Mouse (Mus musculus): ENCODE results near the gene Ms4a3.

Ms4a3 gene

GRCm38 (mm10) chr19:11640732-11641131 lies at the start of gene Ms4a3:
Ms4a3 (minus strand) TSS chr19:11640851.
- no peak for DNase-seq (ENCODE audit: extremely low spot score, low read depth, low spot score)

GRCm38 (mm10) chr19:11661562-11661961 lies 20.9 kb upstream of the Ms4a3 start:
- DNase-seq (ENCODE audit: extremely low spot score, low read depth, low spot score) = no peak

- no peak for DNase-seq (ENCODE audit: extremely low spot score, low read depth, low spot score)
These were observed 19.8 kb upstream of the Ms4a3 start, which contains the start of gene Oosp2 for GRCm38 (mm10) chr19:11660459-11660858. Oosp2 (minus strand) TSS chr19:11660559.

- no peak for DNase-seq (ENCODE audit: extremely low spot score, low read depth, low spot score)
These were observed 18.5 kb upstream of the Ms4a3 start for GRCm38 (mm10) chr19:11659142-11659541.

GRCm38 (mm10) chr19:11649564-11649963 lies 8.9 kb upstream of the Ms4a3 start:
- no peak for DNase-seq (ENCODE audit: extremely low spot score, low read depth, low spot score)

- DNase-seq (ENCODE audit: extremely low spot score, low read depth, low spot score) = no peak
These were observed 5.5 kb upstream of the Ms4a3 start for GRCm38 (mm10) chr19:11646166-11646565.

GRCm38 (mm10) chr19:11639038-11639437 lies 1.6 kb downstream of the Ms4a3 start:
- DNase-seq (ENCODE audit: extremely low spot score, low read depth, low spot score) = no peak

GRCm38 (mm10) chr19:11635572-11635971 lies 5.1 kb downstream of the Ms4a3 start:
- DNase-seq (ENCODE audit: extremely low spot score, low read depth, low spot score) = no peak

GRCm38 (mm10) chr19:11634330-11634729 lies 6.3 kb downstream of the Ms4a3 start:
- no peak for DNase-seq (ENCODE audit: extremely low spot score, low read depth, low spot score)

GRCm38 (mm10) chr19:11633732-11634131 lies 6.9 kb downstream of the Ms4a3 start:
- no peak for DNase-seq (ENCODE audit: extremely low spot score, low read depth, low spot score)

- no peak for DNase-seq (ENCODE audit: extremely low spot score, low read depth, low spot score)
These were observed 15.4 kb downstream of the Ms4a3 start for GRCm38 (mm10) chr19:11625231-11625630.

GRCm38 (mm10) chr19:11624800-11625199 lies 15.9 kb downstream of the Ms4a3 start:
- no peak for DNase-seq (ENCODE audit: extremely low spot score, low read depth, low spot score)

- DNase-seq (ENCODE audit: extremely low spot score, low read depth, low spot score) = no peak
These were observed 17.1 kb downstream of the Ms4a3 start, which contains the start of gene Ms4a2 for GRCm38 (mm10) chr19:11623551-11623950. Ms4a2 (minus strand) TSS chr19:11623719.

- no peak for DNase-seq (ENCODE audit: extremely low spot score, low read depth, low spot score)
These were observed 22.7 kb downstream of the Ms4a3 start for GRCm38 (mm10) chr19:11617983-11618382.

- DNase-seq (ENCODE audit: extremely low spot score, low read depth, low spot score) = no peak
These were observed 25.8 kb downstream of the Ms4a3 start for GRCm38 (mm10) chr19:11614805-11615204.

GRCm38 (mm10) chr19:11613776-11614443 lies 26.7 kb downstream of the Ms4a3 start:
- no peak for DNase-seq (ENCODE audit: extremely low spot score, low read depth, low spot score)

GRCm38 (mm10) chr19:11613084-11613483 lies 27.6 kb downstream of the Ms4a3 start:
- DNase-seq (ENCODE audit: extremely low spot score, low read depth, low spot score) = no peak

GRCm38 (mm10) chr19:11612293-11612692 lies 28.4 kb downstream of the Ms4a3 start:
- no peak for DNase-seq (ENCODE audit: extremely low spot score, low read depth, low spot score)

- DNase-seq (ENCODE audit: extremely low spot score, low read depth, low spot score) = no peak
These were observed 29.1 kb downstream of the Ms4a3 start for GRCm38 (mm10) chr19:11611541-11611945.

- no peak for DNase-seq (ENCODE audit: extremely low spot score, low read depth, low spot score)
These were observed 32.5 kb downstream of the Ms4a3 start for GRCm38 (mm10) chr19:11608172-11608571.

GRCm38 (mm10) chr19:11604603-11605002 lies 36.0 kb downstream of the Ms4a3 start, which contains the start of gene Ms4a6d:
Ms4a6d (minus strand) TSS chr19:11604849.
- no peak for DNase-seq (ENCODE audit: extremely low spot score, low read depth, low spot score)

- DNase-seq (ENCODE audit: extremely low spot score, low read depth, low spot score) = no peak
These were observed 38.6 kb downstream of the Ms4a3 start for GRCm38 (mm10) chr19:11602026-11602425.

- no peak for DNase-seq (ENCODE audit: extremely low spot score, low read depth, low spot score)
These were observed 39.3 kb downstream of the Ms4a3 start for GRCm38 (mm10) chr19:11601349-11601748.
